Mouse (Mus musculus): Measurements from ENCODE around the gene Slc7a11. TPM values are rescaled to one million over a fixed set of nuclear protein-coding genes. Genes with fewer than 3 reads are reported as not detected.
A peak's percentile ranks its signal among the peaks of the same experiment; 100 is the strongest.

Gene Slc7a11
- total RNA-seq, 2 experiments from 2014 or later, result 22.9 to 26.3 TPM

DNA sequence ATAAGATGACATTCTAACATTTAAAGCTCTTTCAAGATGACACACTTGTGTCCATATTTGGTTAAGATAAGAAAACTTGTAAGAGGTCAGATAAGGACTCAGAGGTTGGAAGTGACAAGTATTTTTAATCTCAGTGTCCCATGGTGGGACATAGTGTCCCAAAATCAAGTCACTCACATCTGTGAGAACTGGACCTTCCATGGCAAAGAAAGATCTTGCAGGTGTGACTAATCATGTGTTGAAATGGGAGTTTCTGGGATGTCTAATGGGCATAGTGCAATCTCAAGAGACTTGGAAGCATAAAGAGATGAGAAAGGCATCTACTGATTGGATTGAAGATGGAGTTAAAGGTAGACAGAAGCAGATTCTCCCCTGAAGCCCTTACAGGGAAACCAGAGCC is 513.9 kb downstream of the Slc7a11 start:
- intact Hi-C loops (cut with DNase I), result no loop called here
- no peak for DNase-seq (ENCODE audit: low spot score in 2 of 2)

DNA sequence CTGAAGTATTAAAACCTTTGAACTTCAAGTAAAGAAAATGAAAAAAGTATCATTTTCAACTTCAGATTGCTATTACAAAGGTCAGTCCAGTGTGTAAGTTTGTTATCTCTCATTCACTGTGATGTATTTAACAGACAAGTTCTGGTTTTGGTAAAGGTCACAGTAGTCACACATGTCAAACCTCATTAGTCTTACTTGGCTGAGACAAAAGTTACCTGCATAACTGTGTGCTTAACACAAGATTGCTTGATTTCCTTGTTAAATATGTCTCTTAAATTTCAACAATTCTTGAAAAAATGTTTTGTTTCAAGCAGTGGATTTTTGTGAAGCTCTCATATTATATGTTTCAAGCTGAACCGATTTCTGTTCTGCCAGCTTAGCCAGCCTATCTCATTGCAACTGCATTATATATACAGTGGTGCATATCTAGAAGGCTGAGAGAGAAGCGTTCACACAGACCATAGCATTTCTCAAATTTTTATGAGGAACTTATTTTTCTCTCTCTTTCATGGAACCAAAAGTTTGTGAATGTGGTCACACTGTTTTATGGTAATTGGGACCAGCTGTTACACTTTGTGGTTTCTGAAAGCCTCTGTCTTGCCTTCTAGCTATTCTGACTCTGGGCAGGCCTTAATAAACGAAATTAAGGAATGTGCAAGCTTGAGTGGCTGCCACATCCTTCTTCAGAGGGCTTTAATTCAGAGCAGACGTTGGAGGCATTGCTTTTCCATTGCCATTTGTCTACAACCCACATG is 514.7 kb downstream of the Slc7a11 start:
- no peak for DNase-seq (ENCODE audit: low spot score in 2 of 2)
- intact Hi-C loops (cut with DNase I), result no loop called here

DNA sequence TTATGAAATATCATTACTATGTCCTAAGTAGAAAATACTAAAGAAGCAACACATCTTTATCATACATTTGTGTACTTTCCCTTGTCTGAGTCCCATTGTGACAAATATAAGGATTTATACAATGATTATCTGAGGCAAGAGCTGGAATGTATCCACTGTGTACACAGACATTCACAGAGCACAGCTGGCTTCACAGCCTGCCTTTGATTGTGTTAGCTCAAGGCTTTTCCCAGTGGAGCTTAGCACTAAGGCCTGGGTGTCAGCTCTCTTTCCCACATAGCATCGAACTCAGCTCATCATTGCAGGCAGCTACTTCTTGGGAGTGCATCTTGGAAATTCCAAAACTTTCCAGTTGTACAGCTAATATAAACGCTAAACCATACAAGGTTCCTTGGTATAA is 529.5 kb downstream of the Slc7a11 start:
- no peak for DNase-seq (ENCODE audit: low spot score in 2 of 2)
- intact Hi-C loops (cut with DNase I), result no loop called here

DNA sequence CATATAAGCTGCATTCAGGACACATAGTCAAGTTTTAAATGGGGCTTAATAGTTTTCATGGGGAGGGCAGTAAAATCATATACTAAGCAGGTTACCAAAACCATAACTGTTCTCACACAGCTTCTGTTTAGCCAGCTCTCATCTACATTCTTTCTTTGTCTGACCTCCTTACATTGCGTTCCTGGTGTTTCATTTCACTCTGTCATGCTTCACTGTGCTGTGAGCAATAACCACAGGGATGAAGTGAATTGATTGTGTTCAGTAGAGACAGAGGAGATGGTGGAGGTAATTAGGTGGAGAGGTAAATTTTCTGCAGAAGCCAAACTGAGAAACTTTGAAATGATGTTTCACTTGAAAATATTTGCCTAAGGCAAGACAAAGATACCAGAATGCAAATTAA is 532.5 kb downstream of the Slc7a11 start:
- intact Hi-C loops (cut with DNase I), result no loop called here
- no peak for DNase-seq (ENCODE audit: low spot score in 2 of 2)

DNA sequence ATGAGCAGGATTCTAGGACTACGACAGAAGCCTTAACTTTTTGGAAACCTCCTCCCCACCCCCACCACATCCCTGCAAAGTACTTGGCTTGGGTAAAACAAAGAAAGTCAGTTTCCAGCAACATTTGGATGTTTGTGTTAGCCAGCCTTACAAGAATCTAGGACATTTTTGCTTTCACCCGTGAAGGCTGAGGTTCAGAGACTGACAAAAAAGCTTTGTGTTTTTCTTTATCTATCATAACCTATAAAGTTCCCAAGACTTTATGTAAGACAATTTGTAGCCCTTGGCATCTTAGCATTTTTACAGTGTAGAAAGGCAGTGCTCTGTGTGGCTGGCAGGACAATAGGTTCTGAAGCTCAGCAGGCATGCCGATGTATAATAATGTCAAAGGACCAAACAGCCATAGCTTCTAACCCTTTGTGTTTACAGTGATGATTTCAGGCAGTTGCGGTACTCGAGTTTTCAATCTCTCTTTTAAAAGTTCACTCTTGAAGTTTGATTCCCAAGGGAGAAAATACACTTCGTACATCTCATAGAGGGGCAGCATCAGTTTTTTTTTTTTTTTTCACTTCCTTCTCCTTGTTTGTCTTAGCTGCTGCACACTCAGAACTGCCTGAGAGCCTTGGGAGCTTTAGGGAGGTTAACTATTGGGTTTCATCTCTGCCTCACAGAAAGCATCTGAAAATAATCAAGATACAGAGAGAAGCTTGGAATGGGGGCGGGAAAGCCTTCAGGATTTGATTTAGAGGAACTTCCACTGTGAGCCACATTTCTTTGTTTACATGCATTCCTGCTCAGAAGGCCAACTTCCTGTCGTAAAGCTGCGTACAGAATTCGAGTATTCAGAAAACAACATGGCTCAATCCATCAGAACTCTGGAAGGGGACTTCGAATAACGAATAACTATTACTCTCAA is 534.7 kb downstream of the Slc7a11 start:
- no peak for DNase-seq (ENCODE audit: low spot score in 2 of 2)
- intact Hi-C loops (cut with DNase I), result no loop called here

DNA sequence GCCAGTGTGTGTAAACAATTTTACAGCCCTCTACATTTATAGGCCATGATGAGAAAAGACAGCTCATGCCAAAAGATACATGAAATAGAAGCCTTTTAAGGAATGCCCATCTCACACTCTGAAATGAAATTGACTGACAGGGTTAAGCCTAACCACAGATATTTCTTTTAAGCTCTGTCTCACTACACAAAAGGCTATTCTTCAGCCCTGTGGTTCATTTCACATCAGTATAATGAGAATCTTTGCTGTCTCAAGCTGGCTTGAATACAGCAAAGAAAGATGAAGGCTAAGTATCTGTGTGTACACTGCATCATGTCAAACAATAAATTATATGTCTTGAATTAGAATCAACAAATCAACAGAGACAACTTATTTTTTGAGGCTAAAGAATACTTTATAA is 549.5 kb downstream of the Slc7a11 start:
- intact Hi-C loops (cut with DNase I), result no loop called here
- DNase-seq (ENCODE audit: low spot score in 2 of 2), result no peak

DNA sequence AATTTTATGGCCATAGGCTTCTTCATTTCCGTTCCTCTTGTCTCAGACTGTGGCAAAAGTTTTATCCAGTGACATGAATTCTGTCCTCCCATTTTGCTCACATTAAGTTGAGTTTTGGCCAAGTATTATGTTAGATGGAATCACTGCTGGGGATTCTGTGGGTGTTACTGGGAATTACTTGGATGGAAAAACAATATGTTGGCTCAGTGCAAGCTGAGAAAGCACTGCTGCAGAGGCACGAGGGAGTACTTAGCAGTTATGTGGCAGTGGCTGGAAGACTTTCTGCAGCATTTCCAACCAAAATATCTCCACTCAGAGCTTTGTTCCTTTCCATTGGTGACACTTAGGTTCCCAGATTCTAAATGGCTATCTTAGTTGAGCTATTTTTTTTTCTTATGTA is 556.1 kb downstream of the Slc7a11 start:
- peak in 1 of 2 experiments; percentile 8 for DNase-seq (ENCODE audit: low spot score in 2 of 2)
- intact Hi-C loops (cut with DNase I), result no loop called here

DNA sequence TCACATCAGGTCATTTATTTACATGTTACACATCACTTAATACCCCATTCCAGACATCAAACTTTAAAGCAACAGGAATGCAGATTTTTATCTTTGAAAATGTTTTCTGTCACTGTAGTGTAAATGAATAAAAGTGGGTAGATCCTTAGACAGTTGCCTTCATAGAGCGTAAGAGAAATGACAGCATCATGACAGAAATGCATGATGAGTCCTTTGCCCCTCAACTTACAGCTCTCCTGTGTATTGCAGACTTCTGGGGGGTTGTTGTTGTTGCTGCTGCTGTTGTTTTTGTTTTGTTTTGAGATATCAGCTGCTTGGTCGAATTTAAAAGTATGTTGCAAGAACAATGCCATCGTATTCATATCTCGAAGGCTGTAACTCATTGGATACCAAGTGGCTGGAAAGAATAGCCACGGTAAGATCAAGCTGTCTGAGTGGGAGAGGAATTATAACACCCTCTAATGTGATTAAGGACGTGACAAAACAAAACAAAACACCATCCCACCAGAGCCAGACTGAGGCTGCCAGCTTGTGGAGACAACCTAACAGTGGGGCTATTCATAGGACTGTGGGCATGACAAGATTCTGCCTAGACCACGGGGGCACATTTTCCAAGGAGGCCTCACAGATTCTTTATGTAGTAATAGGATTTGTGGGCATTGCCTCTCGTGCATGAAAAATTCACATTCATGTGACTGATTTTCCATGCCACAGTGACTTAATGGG is 557.0 kb downstream of the Slc7a11 start:
- peak in 1 of 2 experiments; percentile 10 for DNase-seq (ENCODE audit: low spot score in 2 of 2)
- intact Hi-C loops (cut with DNase I), result no loop called here

DNA sequence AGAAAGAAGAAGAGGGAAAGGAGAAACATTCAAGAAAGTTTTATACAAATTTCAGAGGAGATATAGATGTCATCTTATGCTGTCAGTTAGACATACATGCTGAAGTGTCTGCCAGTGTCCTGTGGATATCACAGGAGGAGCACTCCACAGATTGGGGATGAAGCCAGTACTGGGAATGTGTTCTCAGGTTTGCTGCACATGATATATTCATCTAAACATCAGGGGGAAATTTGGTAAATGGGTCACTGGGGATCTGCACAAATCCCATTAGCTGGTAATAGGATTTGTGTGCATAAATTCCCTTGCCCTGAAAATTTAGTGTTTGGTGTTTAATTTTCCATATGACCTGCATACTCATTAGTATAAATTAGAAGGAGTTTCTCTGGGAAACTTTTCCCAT is 562.9 kb downstream of the Slc7a11 start:
- intact Hi-C loops (cut with DNase I), result no loop called here
- DNase-seq (ENCODE audit: low spot score in 2 of 2), result no peak

DNA sequence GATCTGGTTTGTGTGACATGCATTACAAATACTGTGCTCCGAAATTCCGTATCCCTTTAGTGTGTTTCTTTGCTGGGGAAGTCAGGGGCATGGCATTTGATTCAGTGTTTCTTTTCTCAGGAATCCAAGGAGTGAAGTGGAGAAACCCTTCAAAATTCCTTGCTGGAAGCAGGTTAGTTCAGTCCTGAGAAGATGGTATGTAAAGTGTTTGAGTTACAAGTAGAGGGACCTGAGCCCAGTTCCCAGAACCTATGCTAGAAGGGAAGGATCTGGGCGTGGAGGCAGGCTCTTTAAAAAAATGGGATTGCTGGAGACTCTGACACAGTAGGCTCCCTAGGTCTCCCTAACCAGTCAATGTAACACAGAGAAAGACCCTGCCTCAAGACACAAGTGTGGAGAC is 572.6 kb downstream of the Slc7a11 start:
- DNase-seq (ENCODE audit: low spot score in 2 of 2), result no peak
- intact Hi-C loops (cut with DNase I), result no loop called here

DNA sequence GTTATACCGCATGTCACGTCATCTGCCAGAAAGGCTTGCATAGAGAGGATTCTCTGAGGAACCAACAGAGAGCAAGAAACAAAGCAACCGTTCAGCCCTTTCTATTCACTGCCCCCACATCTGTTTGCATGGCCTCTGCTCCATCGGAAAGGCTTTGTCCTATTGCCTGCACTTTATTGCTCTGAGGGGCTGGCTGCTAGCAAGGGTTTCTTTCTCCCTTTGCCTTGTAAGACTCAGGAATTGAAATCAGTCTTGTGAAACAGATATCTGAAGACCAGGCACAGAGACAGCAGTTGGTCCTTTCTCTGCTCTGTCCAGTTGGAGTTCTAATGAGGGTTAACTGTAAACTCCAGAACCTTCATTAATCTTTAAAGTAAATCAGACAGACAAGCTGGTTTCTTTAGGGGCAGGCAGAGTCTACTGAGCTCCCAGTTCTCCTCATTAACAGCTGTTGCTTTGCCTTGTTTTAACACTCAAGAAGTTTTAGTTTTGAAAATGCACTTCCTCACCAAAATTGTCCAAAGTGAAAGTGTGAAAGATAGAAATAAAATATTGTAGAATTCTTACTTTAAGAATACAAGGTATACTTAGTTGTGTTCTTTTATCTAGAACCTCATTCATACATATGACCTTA is 575.3 kb downstream of the Slc7a11 start:
- intact Hi-C loops (cut with DNase I), result no loop called here
- no peak for DNase-seq (ENCODE audit: low spot score in 2 of 2)

DNA sequence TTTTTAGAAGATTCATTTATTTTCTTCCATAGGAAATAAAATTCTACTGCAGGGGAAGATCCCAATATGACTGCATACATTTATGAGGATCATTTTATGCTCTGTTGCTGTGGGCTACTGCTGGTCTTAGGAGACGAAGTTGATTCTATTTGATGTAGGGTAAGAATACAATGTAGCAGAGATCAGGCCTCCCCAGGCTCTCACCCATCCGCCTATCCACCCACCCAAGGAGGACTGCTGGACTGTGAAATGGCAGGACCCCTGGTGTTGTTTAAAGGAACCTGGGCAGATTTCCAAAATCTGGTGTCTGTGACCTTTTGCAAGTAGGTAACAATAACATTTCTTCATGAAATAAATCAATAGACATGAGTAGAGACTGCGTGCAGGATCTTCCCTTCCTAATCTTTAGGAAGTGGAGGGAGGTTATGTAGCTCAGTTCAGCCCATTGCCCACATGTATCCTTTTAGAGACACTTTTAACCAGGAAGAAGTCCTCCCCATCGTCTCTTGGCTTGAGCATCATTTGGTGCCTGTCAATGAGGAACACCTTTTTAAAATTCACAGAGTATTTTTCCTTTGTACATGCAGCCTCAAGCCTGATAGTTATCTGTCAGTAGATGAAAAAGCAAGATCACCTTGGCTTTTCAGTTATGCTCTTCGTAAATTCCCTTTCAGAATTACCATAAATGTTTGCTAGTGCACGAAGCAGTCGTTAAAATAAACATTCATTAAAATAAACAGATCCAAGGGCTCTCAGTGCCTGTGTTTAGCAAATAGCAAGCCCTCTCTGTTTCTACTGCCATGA is 576.1 kb downstream of the Slc7a11 start:
- no peak for DNase-seq (ENCODE audit: low spot score in 2 of 2)
- intact Hi-C loops (cut with DNase I), result no loop called here

DNA sequence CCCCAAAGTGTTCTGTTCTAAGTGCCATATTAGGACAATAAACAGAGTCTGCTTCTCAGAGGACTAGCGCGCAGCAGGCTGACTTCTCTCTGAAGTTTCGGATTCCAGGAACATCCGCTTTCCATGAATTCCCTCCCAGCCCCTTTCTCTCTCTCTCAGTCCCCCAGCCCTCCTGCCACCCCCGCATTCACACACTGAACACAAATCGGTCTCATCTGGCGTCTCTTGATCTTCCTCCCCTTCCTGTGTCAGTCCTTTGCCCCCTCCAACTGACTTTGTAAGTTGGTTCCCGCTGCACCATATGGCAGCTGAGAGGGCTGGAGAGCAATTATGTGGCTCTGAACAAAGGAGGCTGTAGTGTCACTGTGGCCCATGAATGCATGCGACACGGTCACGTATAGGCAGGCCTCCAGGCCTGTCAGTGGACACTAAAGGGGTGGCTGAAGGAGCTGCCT is 577.3 kb downstream of the Slc7a11 start:
- no peak for DNase-seq (ENCODE audit: low spot score in 2 of 2)
- intact Hi-C loops (cut with DNase I), result no loop called here

DNA sequence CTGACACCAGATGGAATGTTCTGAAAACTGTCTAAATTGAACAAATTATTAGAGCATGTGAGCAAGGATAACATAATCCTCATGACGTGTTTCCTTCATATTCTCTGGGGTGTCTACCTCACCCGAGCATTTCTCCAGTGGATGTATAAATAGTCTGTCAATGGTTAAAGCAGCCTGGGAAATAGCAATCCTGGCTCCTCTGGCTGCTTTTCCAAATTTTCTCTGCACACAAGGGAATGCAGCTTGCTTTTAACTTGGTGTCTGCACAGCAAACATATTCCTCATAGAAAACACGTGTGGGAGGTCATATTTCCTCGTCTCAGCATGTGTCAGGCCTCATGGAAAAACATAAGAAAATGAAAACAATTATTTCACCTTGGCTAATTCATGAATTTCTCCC is 586.6 kb downstream of the Slc7a11 start:
- no peak for DNase-seq (ENCODE audit: low spot score in 2 of 2)
- intact Hi-C loops (cut with DNase I), result no loop called here

DNA sequence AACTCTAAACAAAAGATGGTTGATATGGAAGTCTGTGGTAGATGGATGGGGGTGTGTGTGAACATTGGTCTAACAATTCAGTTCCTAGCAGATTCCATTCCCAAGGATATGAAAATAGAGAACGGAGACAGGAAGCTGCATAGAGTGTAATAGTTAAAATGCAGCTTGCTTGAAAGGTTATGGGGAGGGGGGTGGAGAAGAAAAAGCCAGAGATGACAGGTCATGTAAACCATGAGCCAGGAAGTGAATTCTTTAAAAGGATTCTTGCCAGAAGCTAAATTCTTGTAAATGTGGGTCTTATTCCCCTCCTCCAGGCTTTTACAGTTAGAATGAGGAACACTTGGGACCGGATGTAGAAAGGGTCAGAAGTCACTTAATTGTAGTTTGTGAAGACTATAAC is 589.1 kb downstream of the Slc7a11 start:
- no peak for DNase-seq (ENCODE audit: low spot score in 2 of 2)
- intact Hi-C loops (cut with DNase I), result no loop called here

DNA sequence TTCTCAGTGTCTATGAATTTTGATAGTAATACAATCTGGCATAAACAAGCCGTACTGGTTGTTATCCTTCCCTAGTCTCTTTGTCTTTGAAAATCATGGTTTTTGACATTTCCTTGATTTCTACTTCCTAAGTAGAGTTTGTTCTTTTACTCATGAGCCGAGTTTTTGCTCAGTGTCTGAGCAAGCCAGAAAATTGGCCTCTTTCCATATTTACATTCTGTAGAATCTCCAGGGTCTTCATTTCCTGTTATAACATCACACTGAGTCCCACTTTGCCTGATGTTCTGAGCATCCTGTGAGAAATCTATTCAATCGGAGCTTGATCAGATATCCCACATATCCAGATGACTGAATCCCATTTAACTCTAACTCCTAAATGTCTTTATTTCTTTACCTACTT is 600.4 kb downstream of the Slc7a11 start:
- intact Hi-C loops (cut with DNase I), result no loop called here
- DNase-seq (ENCODE audit: low spot score in 2 of 2), result no peak

Data from left cerebral cortex, postnatal 25 days (tissue).